Mouse (Mus musculus): ENCODE measurements around the gene Pcgf3. TPM values are rescaled to one million over a fixed set of nuclear protein-coding genes. Genes with fewer than 3 reads are reported as not detected.
"Not testable (repeated sequence)": the region's sequence is repeated elsewhere in the genome, so short reads cannot be mapped to it uniquely, and the experiment has no call there.

The Pcgf3 gene
- polyA plus RNA-seq, 1 experiment from 2014 or later = 33.9 TPM

GRCm38 (mm10) chr5:108486148-108486547 lies 25.1 kb downstream of the Pcgf3 start:
- H3K27ac ChIP-seq (ENCODE audit: low read depth, low read length); H3K27me3 ChIP-seq (ENCODE audit: control insufficient read depth, insufficient read depth, low read length); H3K4me1 ChIP-seq (ENCODE audit: control insufficient read depth, insufficient read depth, low read length); H3K9ac ChIP-seq (replicated peaks; ENCODE audit: low read depth, low read length); H3K4me3 ChIP-seq (ENCODE audit: low read depth, low read length); ATAC-seq (ENCODE audit: low read depth); H3K9me3 ChIP-seq (ENCODE audit: control insufficient read depth, low read length); H3K4me2 ChIP-seq (ENCODE audit: low read depth, low read length): not testable (repeated sequence)
- WGBS = 93% methylated on average over 4 of the region's 5 CpGs
- peaks cover 43% of the 10 kb centered on the region for H3K36me3 ChIP-seq (ENCODE audit: control insufficient read depth, insufficient read depth, low read length)

DNA sequence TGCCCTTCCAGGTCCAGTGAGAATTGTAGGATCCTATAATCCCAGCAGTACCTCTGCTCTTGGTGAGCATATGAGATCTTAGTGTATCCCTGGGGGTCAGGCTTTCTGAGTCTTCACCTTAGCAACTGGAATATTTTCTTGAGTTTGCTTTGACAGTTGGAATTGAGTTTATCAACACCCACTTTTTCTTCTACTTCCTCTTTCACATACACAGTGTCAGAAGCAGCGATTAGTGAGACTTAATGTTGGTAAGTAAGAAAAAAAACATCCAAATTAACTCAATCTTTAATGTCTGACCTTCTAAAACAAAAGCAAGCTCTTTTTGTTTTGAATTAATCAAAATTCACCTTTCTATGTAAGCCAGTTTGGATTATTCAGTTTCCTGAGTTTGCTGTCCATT lies 40.5 kb downstream of the Pcgf3 start:
- no peak for ATAC-seq (ENCODE audit: low read depth)

GRCm38 (mm10) chr5:108502286-108502685 lies 41.3 kb downstream of the Pcgf3 start:
- Histone ChIP-seq H3K4me2 (ENCODE audit: low read depth, low read length) (no peak overlapping the region), H3K4me1 (ENCODE audit: control insufficient read depth, insufficient read depth, low read length) (no peaks in the 10 kb centered on the region), H3K9me3 (ENCODE audit: control insufficient read depth, low read length) (no peaks in the 10 kb centered on the region), H3K4me3 (ENCODE audit: low read depth, low read length) (no peak overlapping the region), H3K27ac (ENCODE audit: low read depth, low read length) (no peak overlapping the region), H3K36me3 (ENCODE audit: control insufficient read depth, insufficient read depth, low read length) (peaks cover 67% of the 10 kb centered on the region), H3K27me3 (ENCODE audit: control insufficient read depth, insufficient read depth, low read length) (no peaks in the 10 kb centered on the region), H3K9ac (replicated peaks; ENCODE audit: low read depth, low read length) (no peak overlapping the region)
- WGBS = 94% methylated on average over 18 of the region's 18 CpGs
- no peak for ATAC-seq (ENCODE audit: low read depth)

More for the DNA sequence above, 40.5 kb downstream of the Pcgf3 start:
- WGBS = 91% methylated on average over 1 of the region's 1 CpGs
- no peaks in the 10 kb centered on the region for H3K9me3 ChIP-seq (ENCODE audit: control insufficient read depth, low read length)
- no peak overlapping the region for H3K4me3 ChIP-seq (ENCODE audit: low read depth, low read length)
- H3K36me3 ChIP-seq (ENCODE audit: control insufficient read depth, insufficient read depth, low read length) = peaks cover 73% of the 10 kb centered on the region
- H3K9ac ChIP-seq (replicated peaks; ENCODE audit: low read depth, low read length) = no peak overlapping the region
- H3K4me1 ChIP-seq (ENCODE audit: control insufficient read depth, insufficient read depth, low read length) = no peaks in the 10 kb centered on the region
- H3K27me3 ChIP-seq (ENCODE audit: control insufficient read depth, insufficient read depth, low read length) = no peaks in the 10 kb centered on the region
- H3K4me2 ChIP-seq (ENCODE audit: low read depth, low read length) = no peak overlapping the region
- no peak overlapping the region for H3K27ac ChIP-seq (ENCODE audit: low read depth, low read length)

GRCm38 (mm10) chr5:108515581-108516361 lies 54.7 kb downstream of the Pcgf3 start:
- no peaks in the 10 kb centered on the region for H3K9me3 ChIP-seq (ENCODE audit: control insufficient read depth, low read length)
- no peaks in the 10 kb centered on the region for H3K36me3 ChIP-seq (ENCODE audit: control insufficient read depth, insufficient read depth, low read length)
- H3K4me2 ChIP-seq (ENCODE audit: low read depth, low read length) = no peak overlapping the region
- H3K4me1 ChIP-seq (ENCODE audit: control insufficient read depth, insufficient read depth, low read length) = no peaks in the 10 kb centered on the region
- WGBS = 67% methylated on average over 6 of the region's 6 CpGs
- ATAC-seq (ENCODE audit: low read depth) = no peak
- H3K9ac ChIP-seq (replicated peaks; ENCODE audit: low read depth, low read length) = no peak overlapping the region
- no peak overlapping the region for H3K27ac ChIP-seq (ENCODE audit: low read depth, low read length)
- H3K4me3 ChIP-seq (ENCODE audit: low read depth, low read length) = no peak overlapping the region
- no peaks in the 10 kb centered on the region for H3K27me3 ChIP-seq (ENCODE audit: control insufficient read depth, insufficient read depth, low read length)

- Histone ChIP-seq H3K27me3 (ENCODE audit: control insufficient read depth, insufficient read depth, low read length) (no peaks in the 10 kb centered on the region), H3K27ac (ENCODE audit: low read depth, low read length) (no peak overlapping the region), H3K4me1 (ENCODE audit: control insufficient read depth, insufficient read depth, low read length) (no peaks in the 10 kb centered on the region), H3K36me3 (ENCODE audit: control insufficient read depth, insufficient read depth, low read length) (no peaks in the 10 kb centered on the region), H3K4me2 (ENCODE audit: low read depth, low read length) (no peak overlapping the region), H3K9ac (replicated peaks; ENCODE audit: low read depth, low read length) (no peak overlapping the region), H3K4me3 (ENCODE audit: low read depth, low read length) (no peak overlapping the region), H3K9me3 (ENCODE audit: control insufficient read depth, low read length) (no peaks in the 10 kb centered on the region)
- WGBS = 77% methylated on average over 3 of the region's 3 CpGs
- ATAC-seq (ENCODE audit: low read depth) = no peak
Measured at GRCm38 (mm10) chr5:108516655-108517054, 55.6 kb downstream of the Pcgf3 start.

GRCm38 (mm10) chr5:108518106-108518885 lies 57.3 kb downstream of the Pcgf3 start:
- no peaks in the 10 kb centered on the region for H3K36me3 ChIP-seq (ENCODE audit: control insufficient read depth, insufficient read depth, low read length)
- H3K27ac ChIP-seq (ENCODE audit: low read depth, low read length) = no peak overlapping the region
- no peak overlapping the region for H3K4me2 ChIP-seq (ENCODE audit: low read depth, low read length)
- H3K9me3 ChIP-seq (ENCODE audit: control insufficient read depth, low read length) = no peaks in the 10 kb centered on the region
- no peaks in the 10 kb centered on the region for H3K27me3 ChIP-seq (ENCODE audit: control insufficient read depth, insufficient read depth, low read length)
- WGBS = 81% methylated on average over 9 of the region's 9 CpGs
- no peak overlapping the region for H3K4me3 ChIP-seq (ENCODE audit: low read depth, low read length)
- H3K9ac ChIP-seq (replicated peaks; ENCODE audit: low read depth, low read length) = no peak overlapping the region
- no peaks in the 10 kb centered on the region for H3K4me1 ChIP-seq (ENCODE audit: control insufficient read depth, insufficient read depth, low read length)
- no peak for ATAC-seq (ENCODE audit: low read depth)

GRCm38 (mm10) chr5:108518951-108519350 lies 57.9 kb downstream of the Pcgf3 start:
- Histone ChIP-seq H3K9me3 (ENCODE audit: control insufficient read depth, low read length) (no peaks in the 10 kb centered on the region), H3K36me3 (ENCODE audit: control insufficient read depth, insufficient read depth, low read length) (no peaks in the 10 kb centered on the region), H3K27me3 (ENCODE audit: control insufficient read depth, insufficient read depth, low read length) (no peaks in the 10 kb centered on the region), H3K27ac (ENCODE audit: low read depth, low read length) (no peak overlapping the region), H3K4me2 (ENCODE audit: low read depth, low read length) (no peak overlapping the region), H3K9ac (replicated peaks; ENCODE audit: low read depth, low read length) (no peak overlapping the region), H3K4me3 (ENCODE audit: low read depth, low read length) (no peak overlapping the region), H3K4me1 (ENCODE audit: control insufficient read depth, insufficient read depth, low read length) (no peaks in the 10 kb centered on the region)
- no peak for ATAC-seq (ENCODE audit: low read depth)
- WGBS = 65% methylated on average over 5 of the region's 5 CpGs

- 77% methylated on average over 7 of the region's 7 CpGs for WGBS
- ATAC-seq (ENCODE audit: low read depth) = no peak
Measured at GRCm38 (mm10) chr5:108520153-108520552, 59.1 kb downstream of the Pcgf3 start.

GRCm38 (mm10) chr5:108521016-108521415 lies 60.0 kb downstream of the Pcgf3 start:
- H3K4me3 ChIP-seq (ENCODE audit: low read depth, low read length) = no peak overlapping the region
- no peaks in the 10 kb centered on the region for H3K9me3 ChIP-seq (ENCODE audit: control insufficient read depth, low read length)
- H3K27ac ChIP-seq (ENCODE audit: low read depth, low read length) = no peak overlapping the region
- H3K9ac ChIP-seq (replicated peaks; ENCODE audit: low read depth, low read length) = no peak overlapping the region
- 54% methylated on average over 2 of the region's 2 CpGs for WGBS
- no peak for ATAC-seq (ENCODE audit: low read depth)
- no peak overlapping the region for H3K4me2 ChIP-seq (ENCODE audit: low read depth, low read length)
- H3K36me3 ChIP-seq (ENCODE audit: control insufficient read depth, insufficient read depth, low read length) = no peaks in the 10 kb centered on the region
- no peaks in the 10 kb centered on the region for H3K27me3 ChIP-seq (ENCODE audit: control insufficient read depth, insufficient read depth, low read length)
- no peaks in the 10 kb centered on the region for H3K4me1 ChIP-seq (ENCODE audit: control insufficient read depth, insufficient read depth, low read length)

More at GRCm38 (mm10) chr5:108520153-108520552, 59.1 kb downstream of the Pcgf3 start:
- Histone ChIP-seq H3K27ac (ENCODE audit: low read depth, low read length) (no peak overlapping the region), H3K4me2 (ENCODE audit: low read depth, low read length) (no peak overlapping the region), H3K27me3 (ENCODE audit: control insufficient read depth, insufficient read depth, low read length) (no peaks in the 10 kb centered on the region), H3K4me1 (ENCODE audit: control insufficient read depth, insufficient read depth, low read length) (no peaks in the 10 kb centered on the region), H3K36me3 (ENCODE audit: control insufficient read depth, insufficient read depth, low read length) (no peaks in the 10 kb centered on the region), H3K9me3 (ENCODE audit: control insufficient read depth, low read length) (no peaks in the 10 kb centered on the region), H3K4me3 (ENCODE audit: low read depth, low read length) (no peak overlapping the region), H3K9ac (replicated peaks; ENCODE audit: low read depth, low read length) (no peak overlapping the region)
